Mouse (Mus musculus): Measurements from ENCODE around the gene Gm49342. TPM values are rescaled to one million over a fixed set of nuclear protein-coding genes. Genes with fewer than 3 reads are reported as not detected.
A peak's percentile ranks its signal among the peaks of the same experiment; 100 is the strongest.

The Gm49342 gene
- total and polyA plus RNA-seq, 2 experiments from 2014 or later, result 13.1 TPM; not detected in 1

DNA sequence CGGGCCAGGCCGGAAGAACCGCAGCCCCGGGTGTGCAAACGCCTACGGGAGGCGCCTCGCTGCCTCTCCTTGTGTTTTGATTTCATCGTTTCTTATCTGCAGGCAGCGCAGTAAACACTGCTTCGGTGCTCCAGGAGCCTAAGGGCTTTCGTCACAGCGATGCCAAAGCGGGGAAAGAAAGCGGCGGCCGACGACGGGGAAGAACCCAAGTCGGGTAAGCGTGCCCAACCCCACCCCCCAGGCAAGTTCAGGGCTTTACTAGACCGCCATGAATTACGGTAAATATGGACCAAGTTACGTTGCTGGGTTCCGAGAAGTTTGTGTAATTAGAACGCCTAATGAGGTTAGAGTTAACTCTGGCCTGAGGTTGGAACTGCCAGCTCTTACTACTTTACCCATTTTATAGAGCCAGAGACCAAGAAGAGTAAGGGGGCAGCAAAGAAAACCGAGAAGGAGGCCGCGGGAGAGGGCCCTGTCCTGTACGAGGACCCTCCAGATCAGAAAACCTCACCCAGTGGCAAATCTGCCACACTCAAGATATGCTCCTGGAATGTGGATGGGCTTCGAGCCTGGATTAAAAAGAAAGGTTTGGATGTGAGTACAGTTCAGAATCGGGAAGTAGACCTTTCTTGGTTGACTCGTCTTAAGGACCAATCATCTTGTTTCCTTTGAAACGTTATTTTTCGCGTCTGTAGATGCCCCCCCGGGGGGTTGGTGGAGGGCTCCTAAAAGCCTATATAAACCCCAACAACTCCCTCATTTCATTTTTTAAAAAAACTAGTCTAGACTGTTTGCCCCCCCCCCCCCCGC is 19.0 kb upstream of the Gm49342 start:
- TF ChIP-seq CTCF (IDR thresholded peaks at IDR 0.05; ENCODE audit: low read depth), result no peak

DNA sequence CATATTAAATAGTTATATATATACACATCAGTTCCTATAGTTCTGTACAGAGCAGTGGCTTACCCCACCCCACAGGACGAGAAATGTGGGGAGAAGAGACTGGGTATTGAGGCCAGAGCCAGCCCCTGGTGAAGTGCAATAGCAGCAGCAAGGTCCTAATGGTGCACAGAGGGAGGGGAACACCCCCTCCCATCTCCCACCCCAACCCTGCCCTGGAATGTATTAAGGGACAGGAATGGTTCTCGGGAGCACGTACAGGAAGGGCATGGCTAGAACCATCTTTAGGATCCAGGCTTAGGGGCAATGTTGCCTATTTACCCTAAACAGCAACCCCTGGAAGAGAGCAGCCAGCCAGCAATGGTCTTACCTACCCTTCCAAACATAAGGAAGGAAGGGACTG is 17.0 kb upstream of the Gm49342 start:
- peaks cover 20% of the 10 kb centered on the region for H3K4me1 ChIP-seq (ENCODE audit: insufficient read depth)
- no peaks in the 10 kb centered on the region for H3K9me3 ChIP-seq (ENCODE audit: low read length)
- no peak overlapping the region for H3K27ac ChIP-seq (ENCODE audit: low read depth, low read length)
- ATAC-seq (no peak), DNase-seq (no peak)
- no peak for TF ChIP-seq CTCF (IDR thresholded peaks at IDR 0.05; ENCODE audit: low read depth)
- H3K27me3 ChIP-seq (ENCODE audit: insufficient read depth, low read length), result no peaks in the 10 kb centered on the region
- H3K36me3 ChIP-seq (ENCODE audit: insufficient read depth), result peaks cover 27% of the 10 kb centered on the region
- WGBS, result 73% methylated on average over 3 of the region's 3 CpGs
- no peak overlapping the region for H3K9ac ChIP-seq
- no peak overlapping the region for H3K4me3 ChIP-seq (ENCODE audit: low read depth, low read length)
- no peak overlapping the region for H3K4me2 ChIP-seq (ENCODE audit: low read depth)

More for the DNA sequence above, 19.0 kb upstream of the Gm49342 start:
- Histone ChIP-seq H3K9ac (peak overlapping the region; percentile 62), H3K27me3 (ENCODE audit: insufficient read depth, low read length) (no peaks in the 10 kb centered on the region), H3K4me3 (ENCODE audit: low read depth, low read length) (peak overlapping the region; percentile 70), H3K4me1 (ENCODE audit: insufficient read depth) (peaks cover 20% of the 10 kb centered on the region), H3K4me2 (ENCODE audit: low read depth) (peak overlapping the region; percentile 84), H3K9me3 (ENCODE audit: low read length) (no peaks in the 10 kb centered on the region), H3K27ac (ENCODE audit: low read depth, low read length) (peak overlapping the region; percentile 83), H3K36me3 (ENCODE audit: insufficient read depth) (peaks cover 27% of the 10 kb centered on the region)
- ATAC-seq (peak; percentile 52), DNase-seq (no peak)
- 2% methylated on average over 38 of the region's 38 CpGs for WGBS

- Histone ChIP-seq H3K4me2 (ENCODE audit: low read depth) (peak overlapping the region; percentile 62), H3K9ac (peak overlapping the region; percentile 86), H3K4me3 (ENCODE audit: low read depth, low read length) (peak overlapping the region; percentile 81), H3K27me3 (ENCODE audit: insufficient read depth, low read length) (no peaks in the 10 kb centered on the region), H3K4me1 (ENCODE audit: insufficient read depth) (peaks cover 15% of the 10 kb centered on the region), H3K36me3 (ENCODE audit: insufficient read depth) (peaks cover 27% of the 10 kb centered on the region), H3K27ac (ENCODE audit: low read depth, low read length) (peak overlapping the region; percentile 90), H3K9me3 (ENCODE audit: low read length) (no peaks in the 10 kb centered on the region)
- WGBS, result 15% methylated on average over 10 of the region's 10 CpGs
- ATAC-seq, result no peak
- no peak for TF ChIP-seq CTCF (IDR thresholded peaks at IDR 0.05; ENCODE audit: low read depth)
- DNase-seq, result no peak
Measured at GRCm38 (mm10) chr14:50929951-50930350, 14.4 kb upstream of the Gm49342 start.

GRCm38 (mm10) chr14:50930377-50930753 is 14.0 kb upstream of the Gm49342 start:
- Histone ChIP-seq H3K4me2 (ENCODE audit: low read depth) (peak overlapping the region; percentile 62), H3K9ac (peak overlapping the region; percentile 86), H3K4me3 (ENCODE audit: low read depth, low read length) (peak overlapping the region; percentile 81), H3K36me3 (ENCODE audit: insufficient read depth) (peaks cover 27% of the 10 kb centered on the region), H3K27ac (ENCODE audit: low read depth, low read length) (peak overlapping the region; percentile 90), H3K9me3 (ENCODE audit: low read length) (no peaks in the 10 kb centered on the region), H3K27me3 (ENCODE audit: insufficient read depth, low read length) (no peaks in the 10 kb centered on the region), H3K4me1 (ENCODE audit: insufficient read depth) (peaks cover 15% of the 10 kb centered on the region)
- 4% methylated on average over 34 of the region's 38 CpGs for WGBS
- TF ChIP-seq CTCF (IDR thresholded peaks at IDR 0.05; ENCODE audit: low read depth), result no peak
- DNase-seq (no peak), ATAC-seq (peak; percentile 21)

GRCm38 (mm10) chr14:50930754-50931492 is 13.4 kb upstream of the Gm49342 start, which contains the start of the genes Pip4p1 and Pnp:
Gene Pip4p1 (minus strand): TSS chr14:50930856.
Gene Pnp (plus strand): TSS chr14:50931082.
- 2% methylated on average over 68 of the region's 68 CpGs for WGBS
- no peak for TF ChIP-seq CTCF (IDR thresholded peaks at IDR 0.05; ENCODE audit: low read depth)
- Histone ChIP-seq H3K9ac (peak within 1 kb of the TSS; percentile 86), H3K4me3 (ENCODE audit: low read depth, low read length) (peak within 1 kb of the TSS; percentile 81), H3K27ac (ENCODE audit: low read depth, low read length) (peak within 1 kb of the TSS; percentile 90), H3K36me3 (ENCODE audit: insufficient read depth) (peaks cover 27% of the 10 kb centered on the region), H3K4me2 (ENCODE audit: low read depth) (peak within 1 kb of the TSS; percentile 62), H3K27me3 (ENCODE audit: insufficient read depth, low read length) (no peaks in the 10 kb centered on the region), H3K9me3 (ENCODE audit: low read length) (no peaks in the 10 kb centered on the region), H3K4me1 (ENCODE audit: insufficient read depth) (peaks cover 11% of the 10 kb centered on the region)
- ATAC-seq, result peak; percentile 99
- DNase-seq, result peak; percentile 99

GRCm38 (mm10) chr14:50931493-50932020 is 12.8 kb upstream of the Gm49342 start:
- Histone ChIP-seq H3K27ac (ENCODE audit: low read depth, low read length) (peak overlapping the region; percentile 80), H3K4me1 (ENCODE audit: insufficient read depth) (peaks cover 8% of the 10 kb centered on the region; the same call in 1 of the 2 replicates), H3K9ac (peak overlapping the region; percentile 46), H3K9me3 (ENCODE audit: low read length) (no peaks in the 10 kb centered on the region), H3K4me2 (ENCODE audit: low read depth) (peak overlapping the region; percentile 54), H3K36me3 (ENCODE audit: insufficient read depth) (peaks cover 21% of the 10 kb centered on the region), H3K4me3 (ENCODE audit: low read depth, low read length) (peak overlapping the region; percentile 81), H3K27me3 (ENCODE audit: insufficient read depth, low read length) (no peaks in the 10 kb centered on the region)
- WGBS, result 10% methylated on average over 12 of the region's 12 CpGs
- ATAC-seq, result no peak
- no peak for DNase-seq
- no peak for TF ChIP-seq CTCF (IDR thresholded peaks at IDR 0.05; ENCODE audit: low read depth)

All from forebrain, postnatal 0 days (tissue).